Mouse (Mus musculus) cerebellum, adult 2 months (tissue): ENCODE data around the gene Nfs1. TPM values are rescaled to one million over a fixed set of nuclear protein-coding genes. Genes with fewer than 3 reads are reported as not detected.
"Not testable (repeated sequence)": the region's sequence is repeated elsewhere in the genome, so short reads cannot be mapped to it uniquely, and the experiment has no call there.

Experiments
- DNase-seq, 2 experiments: peaks; one replicate each; pipeline ENCODE4 v3.0.0; 2021
- H3K27ac ChIP-seq: fragments of 200-500 bp; 2 replicates; pipeline ENCODE4 v1.5.1; 2012; ENCODE audit warnings: low read length, control low read depth, inconsistent platforms; ENCODE audit not compliant: insufficient read depth
- H3K27me3 ChIP-seq: fragments of 200-500 bp; 2 replicates; pipeline ENCODE4 v1.6.1; 2012; ENCODE audit warnings: inconsistent platforms, mild to moderate bottlenecking, low read length, moderate library complexity; ENCODE audit not compliant: control insufficient read depth, insufficient read depth
- H3K4me1 ChIP-seq: fragments of 200-500 bp; 2 replicates; pipeline ENCODE4 v1.6.1; 2011; ENCODE audit warnings: low read length; ENCODE audit not compliant: control insufficient read depth, insufficient read depth
- H3K4me3 ChIP-seq: fragments of 200-500 bp; replicated peaks from 2 replicates; pipeline ENCODE3; 2011; ENCODE audit warnings: mild to moderate bottlenecking, low read depth, low read length, control low read depth; ENCODE audit not compliant: insufficient read depth
- CTCF ChIP-seq: fragments of 200-500 bp; IDR thresholded peaks from 2 replicates; pipeline ENCODE4 v1.5.1; 2011; ENCODE audit warnings: low read depth, mild to moderate bottlenecking, control low read depth, low read length, moderate library complexity, borderline replicate concordance; ENCODE audit not compliant: insufficient read depth
- POLR2A ChIP-seq: fragments of 200-500 bp; IDR thresholded peaks from 2 replicates; pipeline ENCODE4 v1.6.1; 2011; ENCODE audit warnings: low read length, control low read depth, borderline replicate concordance; ENCODE audit not compliant: insufficient read depth
- WGBS: fragments of 180-500 bp; shearing (Covaris S2); methylation state at CpG from one replicate; pipeline ENCODE4 v1.1.7; 2018; 5-methylcytosine and 5-hydroxymethylcytosine counted together
- polyA plus RNA-seq: library from polyadenylated mRNA; depleted of rRNA; stranded (reverse); fragments of >200 nt; gene quantifications from 2 replicates; pipeline ENCODE4 v1.2.3, GENCODE M21; 2012

Gene Nfs1
- polyA plus RNA-seq, 1 experiment, result 67.5 TPM

GRCm38 (mm10) chr2:156134161-156134560 is 9.8 kb downstream of the Nfs1 start:
- Histone ChIP-seq H3K4me3 (no peak overlapping the region), H3K27ac (no peak overlapping the region), H3K27me3 (no peaks in the 10 kb centered on the region), H3K4me1 (no peaks in the 10 kb centered on the region)
- TF ChIP-seq POLR2A (no peak), CTCF (no peak)
- DNase-seq, result no peak
- 92% methylated on average over 5 of the region's 5 CpGs for WGBS

GRCm38 (mm10) chr2:156126992-156127391 is 17.0 kb downstream of the Nfs1 start, which contains the start of gene Gm28036:
TSS of gene Gm28036 (minus strand) at chr2:156127092.
- DNase-seq, result no peak
- H3K4me1 ChIP-seq, result no peaks in the 10 kb centered on the region
- 98% methylated on average over 5 of the region's 5 CpGs for WGBS

GRCm38 (mm10) chr2:156123731-156124130 is 20.3 kb downstream of the Nfs1 start:
- no peaks in the 10 kb centered on the region for H3K4me1 ChIP-seq
- H3K27me3 ChIP-seq, result no peaks in the 10 kb centered on the region
- no peak overlapping the region for H3K27ac ChIP-seq
- no peak for DNase-seq
- TF ChIP-seq POLR2A (no peak), CTCF (no peak)
- 92% methylated on average over 5 of the region's 5 CpGs for WGBS
- no peak overlapping the region for H3K4me3 ChIP-seq

More at GRCm38 (mm10) chr2:156126992-156127391, 17.0 kb downstream of the Nfs1 start, which contains the start of gene Gm28036:
- TF ChIP-seq POLR2A, result no peak
- no peak for TF ChIP-seq CTCF
- H3K4me3 ChIP-seq, result no peak within 1 kb of the TSS
- H3K27me3 ChIP-seq, result no peaks in the 10 kb centered on the region
- H3K27ac ChIP-seq, result no peak within 1 kb of the TSS

- no peak overlapping the region for H3K27ac ChIP-seq
- no peaks in the 10 kb centered on the region for H3K4me1 ChIP-seq
- DNase-seq, result no peak
- no peaks in the 10 kb centered on the region for H3K27me3 ChIP-seq
- TF ChIP-seq CTCF (no peak), POLR2A (no peak)
- no peak overlapping the region for H3K4me3 ChIP-seq
These were observed 24.4 kb downstream of the Nfs1 start for GRCm38 (mm10) chr2:156119566-156119965.

DNA sequence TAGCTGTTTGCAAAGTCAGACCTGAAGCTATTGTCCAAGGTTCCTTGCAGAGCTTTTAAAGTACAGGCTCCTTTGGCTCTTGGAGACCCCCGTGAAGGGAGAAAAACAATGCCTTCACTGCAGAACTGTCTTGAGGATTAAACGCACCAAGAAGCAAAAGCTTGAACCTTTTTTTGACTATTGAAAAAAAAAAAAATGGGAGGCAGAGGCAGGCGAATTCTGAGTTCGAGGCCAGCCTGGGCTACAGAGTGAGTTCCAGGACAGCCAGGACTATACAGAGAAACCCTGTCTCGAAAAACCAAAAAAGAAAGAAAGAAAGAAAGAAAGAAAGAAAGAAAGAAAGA is 31.9 kb downstream of the Nfs1 start:
- WGBS, result 14% methylated on average over 5 of the region's 5 CpGs
- DNase-seq, H3K27me3 ChIP-seq, H3K27ac ChIP-seq, H3K4me1 ChIP-seq: not testable (repeated sequence)
- peak overlapping the region; percentile 83 for H3K4me3 ChIP-seq

DNA sequence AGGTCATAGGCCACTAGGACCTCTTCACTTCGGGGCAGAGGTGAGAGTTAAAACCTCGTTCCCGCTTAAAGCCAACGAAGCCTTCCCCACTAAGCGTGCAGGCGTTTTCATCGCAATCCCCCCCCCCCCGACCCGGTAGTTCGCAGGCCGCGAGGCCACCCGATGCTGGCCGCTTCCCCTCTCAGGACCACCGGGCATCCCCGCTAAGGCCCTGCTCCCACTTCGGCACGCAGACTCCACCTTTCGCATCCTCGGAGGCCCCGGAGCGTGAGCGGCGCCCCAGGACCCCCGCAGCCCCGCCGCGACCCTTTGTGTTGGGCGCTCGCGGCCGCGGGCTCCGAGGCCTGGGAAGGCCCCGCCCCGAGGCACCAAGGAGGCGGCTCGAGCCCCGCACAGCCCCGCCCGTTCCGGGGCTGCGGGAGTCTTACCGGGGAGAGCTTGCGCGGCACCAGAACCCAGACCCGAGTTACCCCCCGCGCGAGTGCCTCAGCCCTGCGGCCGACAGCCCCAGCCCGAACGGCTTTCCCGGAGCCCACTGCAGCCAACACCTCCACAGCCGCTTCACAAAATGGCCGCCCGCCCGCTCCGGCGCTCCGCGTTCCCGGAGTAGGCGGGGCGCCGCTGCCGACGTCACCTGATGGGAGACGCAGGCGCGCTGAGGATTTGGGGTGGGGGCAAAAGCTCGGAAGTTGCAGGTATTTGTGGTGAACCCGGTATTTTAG is 32.5 kb downstream of the Nfs1 start, which contains the start of the genes Cpne1 and Rbm12:
Gene Cpne1, minus strand, starts transcription at position 608 of the 722 bp plus-strand sequence.
Gene Rbm12, minus strand, starts transcription at position 621 of the 722 bp plus-strand sequence.
- Histone ChIP-seq H3K27me3 (no peaks in the 10 kb centered on the region), H3K4me3 (peak within 1 kb of the TSS; percentile 83), H3K4me1 (no peaks in the 10 kb centered on the region), H3K27ac (peak within 1 kb of the TSS; percentile 88)
- TF ChIP-seq CTCF, result no peak
- peak; percentile 76; the same call in 1 of the 2 replicates for TF ChIP-seq POLR2A
- DNase-seq, result peak; percentile 90 to 93
- 1% methylated on average over 74 of the region's 74 CpGs for WGBS

- H3K4me1 ChIP-seq, result no peaks in the 10 kb centered on the region; the same call in 1 of the 2 replicates
- H3K4me3 ChIP-seq, result peak overlapping the region; percentile 83
- no peak for TF ChIP-seq POLR2A
- no peak for TF ChIP-seq CTCF
- H3K27me3 ChIP-seq, result no peaks in the 10 kb centered on the region
- under 1% methylated on average over 16 of the region's 16 CpGs for WGBS
- peak; percentile 16 to 37 for DNase-seq
- H3K27ac ChIP-seq, result 0 out of 2 replicates have a peak overlapping the region, but pooled peaks have one; percentile 88
These were observed 33.2 kb downstream of the Nfs1 start for GRCm38 (mm10) chr2:156110627-156111357.

GRCm38 (mm10) chr2:156091926-156092325 is 52.1 kb downstream of the Nfs1 start:
- Histone ChIP-seq H3K4me3 (no peak overlapping the region), H3K27me3 (no peaks in the 10 kb centered on the region), H3K27ac (no peak overlapping the region), H3K4me1 (peaks cover 12% of the 10 kb centered on the region)
- 60% methylated on average over 5 of the region's 5 CpGs for WGBS
- TF ChIP-seq POLR2A (no peak), CTCF (no peak)
- DNase-seq, result peak in 1 of 2 experiments; percentile 5

DNA sequence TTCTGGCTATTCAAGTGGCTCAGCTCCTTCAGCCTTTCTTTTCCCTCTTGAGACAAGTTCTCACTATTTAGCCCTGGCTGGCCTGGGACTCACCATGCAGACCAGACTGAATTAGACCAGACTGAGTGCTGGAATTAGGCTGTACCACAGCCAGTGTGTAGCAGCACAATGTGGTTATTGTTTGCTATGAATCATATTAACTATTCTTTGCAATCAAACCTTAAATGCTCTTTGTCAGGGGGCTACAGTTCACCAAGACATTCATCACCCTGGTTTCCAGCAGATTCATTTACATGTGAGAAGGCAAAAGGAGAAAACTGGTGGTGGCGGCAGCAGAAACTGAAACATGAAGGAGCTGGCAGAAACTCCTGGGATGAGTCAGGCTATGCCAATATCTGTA is 54.2 kb downstream of the Nfs1 start:
- Histone ChIP-seq H3K4me1 (peaks cover 12% of the 10 kb centered on the region), H3K27ac (no peak overlapping the region), H3K27me3 (no peaks in the 10 kb centered on the region), H3K4me3 (no peak overlapping the region)
- WGBS, result 22% methylated on average over 1 of the region's 1 CpGs
- TF ChIP-seq CTCF (no peak), POLR2A (no peak)
- DNase-seq, result peak in 1 of 2 experiments; percentile 2
